Mouse (Mus musculus) brain, adult 10 weeks (tissue): ENCODE results near the gene Cpeb1. TPM values are rescaled to one million over a fixed set of nuclear protein-coding genes. Genes with fewer than 3 reads are reported as not detected.

Experiments
- polyA plus RNA-seq: library from polyadenylated mRNA; stranded (reverse); fragments of 350-450 nt; fragmentation: Illumina TruSeq; extraction: RNeasy Lipid Tissue Mini Kit (QIAGEN cat#74804); gene quantifications from one replicate; pipeline ENCODE4 v1.2.3, GENCODE M21; 2015; ENCODE audit warnings: low read depth, low replicate concordance

Gene Cpeb1
- 86.4 TPM for polyA plus RNA-seq

DNA sequence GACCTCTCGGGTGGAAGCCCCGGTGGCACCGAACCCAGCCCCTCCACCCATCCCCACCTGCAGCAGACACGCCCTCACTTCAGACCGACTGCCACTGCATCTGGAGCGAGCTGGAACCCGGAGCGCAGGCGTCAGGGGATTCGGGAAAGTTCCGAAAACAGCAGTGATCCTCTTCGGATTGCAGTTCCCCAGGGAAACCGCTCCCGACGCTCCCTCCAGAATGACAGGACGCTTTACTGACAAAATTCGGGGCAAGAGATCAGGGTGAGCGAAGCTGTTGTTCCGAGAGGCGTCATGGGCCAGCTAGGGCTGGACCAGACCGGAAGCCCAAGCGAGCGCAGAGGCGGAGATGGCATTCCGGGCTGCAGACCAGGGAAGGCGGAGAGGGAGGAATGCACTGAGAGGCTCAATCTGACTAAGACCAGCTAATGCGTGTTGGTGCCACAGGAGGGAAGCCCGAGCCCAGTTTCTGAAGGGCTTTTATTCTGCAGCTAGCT lies at the start of gene Cpeb1:
TSS of gene Cpeb1 (minus strand) at position 311 of the 497 bp plus-strand sequence.

DNA sequence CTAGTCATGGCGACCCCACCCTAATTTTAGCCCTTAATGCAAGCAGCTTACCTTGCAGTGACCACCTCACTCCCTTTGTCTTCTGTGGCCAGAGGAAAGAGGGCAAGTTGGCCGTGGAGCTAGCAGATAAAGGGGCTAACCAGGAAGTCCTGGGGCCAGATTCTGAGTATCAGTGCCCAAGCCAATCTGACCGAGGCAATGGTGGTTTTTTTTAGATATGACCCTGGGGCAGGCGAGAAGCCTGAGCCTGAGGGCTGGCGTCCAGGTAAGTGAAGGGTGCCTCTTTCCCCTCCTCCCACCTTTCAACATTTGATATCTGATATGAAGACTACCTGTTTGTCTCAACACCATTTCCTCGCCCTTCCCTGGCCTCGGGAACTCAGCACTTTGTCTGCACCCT lies 42.9 kb upstream of the Cpeb1 start, which contains the start of gene BC048679:
TSS of gene BC048679 (minus strand) at position 101 of the 400 bp plus-strand sequence.

GRCm38 (mm10) chr7:81493331-81494021 lies 38.2 kb upstream of the Cpeb1 start, which contains the start of gene Ap3b2:
TSS of gene Ap3b2 (minus strand) at chr7:81493925.

DNA sequence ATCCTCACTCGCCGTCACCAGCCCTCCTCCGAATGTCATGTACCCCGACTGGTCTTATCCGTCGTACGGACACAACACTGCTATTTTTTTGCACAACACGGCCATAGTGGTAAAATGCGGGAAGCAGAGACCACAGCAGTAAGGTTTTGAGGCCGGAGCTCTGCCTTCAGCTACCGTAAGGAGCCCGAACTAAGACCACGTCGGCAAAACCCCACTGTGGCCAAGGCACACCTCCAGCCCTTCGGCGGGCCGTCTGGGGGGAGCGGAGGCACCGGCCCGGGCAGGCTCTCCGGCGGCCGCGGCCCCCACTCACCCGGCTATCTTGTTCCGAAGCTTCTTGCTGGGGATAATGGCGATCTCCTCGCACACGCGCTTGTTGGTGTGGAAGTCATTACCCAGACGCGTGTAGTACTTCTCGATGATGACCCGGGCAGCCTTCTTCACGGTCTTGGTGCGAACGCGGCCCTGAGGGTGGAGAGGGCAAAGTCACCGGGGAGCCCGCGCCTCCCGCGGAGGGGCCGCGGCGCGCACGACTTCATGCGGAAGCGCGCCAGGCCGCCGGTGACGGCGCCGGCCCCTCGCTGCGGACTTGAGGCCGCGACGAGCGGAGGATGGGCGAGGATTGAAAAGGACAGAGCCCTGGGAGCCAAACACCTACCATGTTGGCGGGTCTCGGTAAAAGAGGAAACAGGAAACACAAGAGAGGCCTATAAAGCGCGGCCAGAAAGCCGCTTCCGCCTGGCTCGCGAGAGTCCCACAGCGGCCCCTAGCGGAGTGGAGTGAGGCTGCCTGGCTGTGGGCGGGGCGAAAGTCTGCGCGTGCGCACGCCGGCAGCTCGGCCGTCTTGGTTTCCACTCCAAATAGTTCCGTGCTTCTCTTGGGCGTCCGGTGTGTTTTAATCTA lies 110.5 kb downstream of the Cpeb1 start, which contains the start of gene Rps17:
TSS of gene Rps17 (minus strand) at position 711 of the 903 bp plus-strand sequence.

Other genes starting within 250 kb of the Cpeb1 start
- 14.8 TPM for gene Pde8a, start 241.9 kb downstream of the Cpeb1 start, polyA plus RNA-seq
- gene Rps17, start 110.2 kb downstream of the Cpeb1 start, polyA plus RNA-seq, result 1,205 TPM
- 122 TPM for gene Ap3b2, start 38.5 kb upstream of the Cpeb1 start, polyA plus RNA-seq
- gene BC048679, start 42.8 kb upstream of the Cpeb1 start, polyA plus RNA-seq, result not detected
- gene Fsd2, start 111.5 kb upstream of the Cpeb1 start, polyA plus RNA-seq, result 0.25 TPM
- gene Whamm, start 115.8 kb upstream of the Cpeb1 start, polyA plus RNA-seq, result 11.8 TPM